Mouse (Mus musculus) spleen, embryonic (tissue): ENCODE data around the gene Dock10.

Experiments used
- CTCF ChIA-PET: fragments of 350-600 bp; sonication (Branson Sonifier 250); formaldehyde crosslinking; loops from one replicate; lab custom pipeline; 2022; lab: Charles Lee

Gene Dock10

DNA sequence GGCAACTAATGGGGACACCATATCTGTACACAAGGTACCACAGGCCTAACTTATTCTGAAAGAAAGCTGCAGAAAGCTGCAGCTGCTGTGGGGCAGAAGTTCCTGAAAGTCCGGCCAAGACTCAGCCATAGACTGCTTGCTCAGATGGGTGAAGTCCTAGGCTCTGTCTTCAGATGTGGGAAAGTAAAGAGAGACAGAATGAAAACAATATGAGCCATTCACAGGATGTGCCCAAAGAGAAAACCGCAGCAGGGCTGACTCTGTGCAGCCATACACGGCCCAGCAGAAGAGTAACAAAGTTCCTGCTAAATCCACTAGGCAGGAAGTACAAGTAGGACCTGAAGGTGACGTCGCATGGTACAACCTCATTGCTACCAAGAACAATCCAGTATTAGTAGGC, 27.7 kb downstream of the Dock10 start:
- CTCF ChIA-PET = interaction anchor here (1.1 kb wide), 1 partner anchor 26 kb away, joined by 3 read pairs; no protein-coding TSS in a partner anchor

DNA sequence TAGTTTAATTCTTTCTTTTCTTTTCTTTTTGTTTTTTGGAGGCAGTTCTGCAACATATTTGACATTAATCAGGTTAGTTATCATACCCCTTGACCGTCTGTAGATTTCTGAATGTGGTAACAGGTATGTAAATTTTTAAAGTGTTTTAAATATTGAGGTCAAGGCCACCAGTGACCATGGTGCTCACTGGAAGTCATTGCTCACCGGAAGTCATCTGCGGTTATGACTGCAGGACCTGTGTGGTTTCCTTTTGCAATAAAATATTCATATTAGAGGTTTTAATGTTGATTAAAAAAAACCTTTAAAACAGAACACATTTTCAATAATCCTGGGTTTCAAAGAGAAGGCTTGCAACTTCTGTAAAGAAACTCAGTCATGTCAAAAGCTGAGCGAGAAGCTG, 28.2 kb downstream of the Dock10 start:
- CTCF ChIA-PET = interaction anchor here (1.1 kb wide), 1 partner anchor 27 kb away, joined by 3 read pairs; no protein-coding TSS in a partner anchor

DNA sequence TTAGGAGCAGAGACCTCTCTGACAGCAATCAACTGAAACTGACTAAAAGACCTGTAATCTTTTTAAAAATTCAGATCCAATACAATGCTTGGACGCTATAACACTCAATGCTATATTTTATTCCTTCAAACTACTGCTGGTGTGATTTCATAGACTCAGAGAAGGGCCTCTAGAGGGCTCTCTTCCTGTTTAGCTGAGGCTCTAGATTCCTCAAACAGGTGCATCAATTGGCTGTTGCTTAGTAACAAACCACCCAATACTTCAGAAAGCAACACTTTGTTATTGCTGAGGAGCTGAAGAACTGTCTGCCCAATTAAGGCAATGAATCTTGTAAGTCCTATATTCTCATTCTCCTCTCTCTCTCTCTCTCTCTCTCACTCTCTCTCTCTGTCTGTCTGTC, 30.1 kb downstream of the Dock10 start:
- CTCF ChIA-PET = interaction anchor here (0.7 to 1.4 kb wide), 3 partner anchors 13 to 30 kb away, joined by 3 to 4 read pairs (median 3); partner anchors contain the start of gene Dock10

DNA sequence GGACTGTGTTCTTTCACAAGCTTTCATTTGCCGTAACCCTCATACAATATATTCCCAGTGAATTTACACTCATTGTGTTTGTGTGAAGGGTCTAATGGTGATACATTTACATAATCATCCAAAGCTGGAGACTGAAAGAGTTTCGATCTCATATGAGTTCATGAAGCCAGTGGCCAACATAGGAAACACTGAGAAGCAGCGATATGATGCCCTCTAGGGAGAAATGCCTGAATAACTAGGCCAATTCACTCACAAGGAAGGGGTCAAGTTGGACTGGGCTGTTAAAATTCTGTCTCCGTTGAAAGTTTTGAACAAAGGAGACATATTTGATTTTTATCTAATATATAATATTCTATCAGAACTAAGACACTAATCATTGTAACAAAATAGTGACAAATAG, 30.9 kb downstream of the Dock10 start:
- CTCF ChIA-PET = interaction anchor here (0.7 to 1.4 kb wide), 3 partner anchors 10 to 31 kb away, joined by 3 to 4 read pairs (median 3); partner anchors contain the start of gene Dock10

DNA sequence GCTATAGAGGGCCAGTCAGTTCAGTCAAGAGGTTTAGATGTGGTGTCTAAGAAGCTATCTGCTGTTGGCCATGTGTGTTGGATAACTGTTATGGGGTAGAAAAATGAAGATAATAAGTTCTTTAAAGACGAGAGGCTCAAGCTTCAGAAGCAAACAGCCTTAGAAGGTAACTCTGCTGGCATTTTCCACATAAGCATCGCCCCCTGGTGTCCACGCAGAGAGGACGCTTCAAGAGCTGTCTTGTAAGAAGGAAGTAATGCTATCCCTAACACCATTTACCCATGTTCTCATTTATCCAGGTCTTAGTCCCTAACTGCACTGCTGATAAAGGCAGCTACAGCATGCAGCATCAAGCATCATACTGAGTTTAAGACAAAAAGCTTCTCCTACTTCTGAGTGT, 35.7 kb downstream of the Dock10 start:
- CTCF ChIA-PET = interaction anchor here (1.0 to 1.2 kb wide), 2 partner anchors 10 to 125 kb away, joined by 3 read pairs; no protein-coding TSS in a partner anchor

DNA sequence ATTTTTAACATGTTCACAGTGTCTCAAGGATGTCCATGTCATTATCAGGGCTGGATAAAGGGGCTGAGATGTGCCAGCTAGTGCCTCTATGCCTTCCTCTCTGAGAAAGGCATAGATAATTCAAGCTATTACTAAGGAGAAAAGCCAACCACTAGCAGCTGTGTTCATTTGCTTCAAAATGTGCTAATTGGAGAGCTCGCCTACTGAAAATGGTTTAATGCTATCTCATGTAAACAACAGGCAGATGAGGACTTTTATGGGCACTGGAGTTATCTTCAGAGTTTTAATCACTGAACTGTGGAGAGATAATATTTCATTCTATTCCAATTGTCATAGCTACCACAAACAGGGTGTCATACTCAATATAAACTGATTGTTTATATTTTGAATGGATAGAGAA, 36.3 kb downstream of the Dock10 start:
- CTCF ChIA-PET = interaction anchor here (1.2 kb wide), 1 partner anchor 9 kb away, joined by 3 read pairs; no protein-coding TSS in a partner anchor

DNA sequence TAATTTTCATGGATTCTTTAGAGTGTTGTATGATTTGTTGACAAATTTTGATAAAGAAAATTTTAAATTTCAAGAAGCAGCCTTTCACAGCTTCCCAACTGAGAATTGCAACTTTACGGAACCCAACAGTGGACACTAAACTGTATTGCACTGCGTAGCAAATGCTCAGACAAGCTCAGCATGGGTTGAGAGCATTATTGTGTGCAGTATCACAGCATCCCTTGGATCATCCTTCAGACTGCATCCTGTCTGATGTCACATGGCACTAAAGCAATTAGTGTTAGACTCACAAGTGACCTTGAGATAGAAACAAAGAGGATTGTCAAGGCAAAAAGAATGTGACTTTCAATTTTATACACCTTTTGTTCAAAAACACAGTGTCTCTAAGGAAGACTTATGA, 37.1 kb downstream of the Dock10 start:
- CTCF ChIA-PET = interaction anchor here (0.6 kb wide), 1 partner anchor 144 kb away, joined by 6 read pairs; no protein-coding TSS in a partner anchor

DNA sequence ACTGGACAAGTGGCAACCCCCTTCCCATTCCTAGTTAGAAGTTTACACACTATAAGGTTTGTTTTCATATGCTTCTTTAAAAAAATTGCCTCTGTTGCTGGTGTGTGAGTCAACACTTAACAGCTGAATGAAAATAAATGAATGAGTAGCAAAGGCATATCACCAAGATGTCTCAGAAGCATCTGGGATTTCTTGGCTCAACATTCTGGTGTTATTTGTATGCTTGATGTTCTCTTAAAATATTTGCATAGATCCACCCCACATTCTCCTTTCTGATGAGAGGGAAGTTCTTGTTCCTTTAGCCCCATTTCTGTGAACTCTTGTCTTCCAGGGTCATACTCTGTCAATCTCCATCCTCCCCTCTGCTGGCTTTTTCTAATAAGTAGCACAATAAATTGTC, 38.2 kb downstream of the Dock10 start:
- CTCF ChIA-PET = no interaction called here

DNA sequence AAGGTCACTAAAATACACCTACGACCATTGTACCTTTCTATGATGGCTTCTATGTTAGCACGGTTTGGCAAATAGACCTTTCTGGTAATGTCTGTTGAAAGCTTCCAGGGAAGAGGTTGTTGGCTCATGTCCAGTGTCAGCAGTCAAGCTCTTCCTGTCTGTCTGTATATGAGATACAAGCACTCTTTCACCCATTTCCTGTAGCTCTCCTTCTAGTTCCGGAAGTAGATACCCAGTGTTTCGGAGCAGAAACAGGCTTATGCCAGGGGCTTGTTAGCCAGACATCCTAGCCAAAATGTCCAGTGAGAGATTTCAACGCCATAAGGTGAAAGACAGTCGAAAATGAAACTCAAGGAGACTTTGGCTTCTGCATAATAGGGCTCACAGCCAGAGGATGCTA, 38.9 kb downstream of the Dock10 start:
- CTCF ChIA-PET = interaction anchor here (0.5 kb wide), 1 partner anchor 69 kb away, joined by 4 read pairs; no protein-coding TSS in a partner anchor

DNA sequence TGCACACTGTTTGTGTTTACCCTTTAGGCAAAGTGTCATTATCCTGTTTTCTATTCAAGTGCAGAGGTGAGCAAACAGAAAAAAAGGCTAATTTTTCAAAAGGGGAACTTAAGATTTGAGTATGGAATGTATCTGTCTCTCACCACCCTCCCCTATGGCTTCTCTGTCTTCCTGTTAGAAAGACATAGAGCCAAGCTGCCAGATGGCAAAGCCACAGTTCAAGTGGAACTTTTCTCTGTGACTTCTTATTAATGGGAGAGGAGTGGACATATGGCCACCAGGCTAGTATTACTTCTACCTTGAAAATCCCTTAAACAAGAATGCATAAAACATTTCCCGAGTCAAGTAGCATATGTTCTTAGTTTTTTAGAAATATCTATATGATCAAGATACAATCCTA, 39.7 kb downstream of the Dock10 start:
- CTCF ChIA-PET = interaction anchor here (1.0 kb wide), 1 partner anchor 39 kb away, joined by 4 read pairs; no protein-coding TSS in a partner anchor

DNA sequence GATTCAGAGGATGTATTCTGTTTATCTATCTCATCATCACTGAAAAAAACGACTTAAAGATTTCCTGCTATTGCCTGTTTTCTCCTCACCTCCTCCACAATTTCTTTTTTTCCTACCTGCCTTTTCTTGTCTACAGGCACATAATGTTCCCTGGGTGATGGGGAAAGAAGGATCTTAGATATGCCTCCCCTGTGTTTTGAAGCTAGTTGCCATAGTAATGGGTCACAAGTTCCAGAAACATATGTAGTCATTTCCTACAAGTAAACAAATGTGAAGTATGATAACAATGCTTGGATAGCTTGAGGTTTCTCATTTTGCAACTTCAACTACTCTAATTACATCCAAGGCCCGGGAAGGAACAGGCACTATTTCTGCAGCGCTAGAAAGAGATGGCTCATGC, 42.4 kb downstream of the Dock10 start:
- CTCF ChIA-PET = no interaction called here

DNA sequence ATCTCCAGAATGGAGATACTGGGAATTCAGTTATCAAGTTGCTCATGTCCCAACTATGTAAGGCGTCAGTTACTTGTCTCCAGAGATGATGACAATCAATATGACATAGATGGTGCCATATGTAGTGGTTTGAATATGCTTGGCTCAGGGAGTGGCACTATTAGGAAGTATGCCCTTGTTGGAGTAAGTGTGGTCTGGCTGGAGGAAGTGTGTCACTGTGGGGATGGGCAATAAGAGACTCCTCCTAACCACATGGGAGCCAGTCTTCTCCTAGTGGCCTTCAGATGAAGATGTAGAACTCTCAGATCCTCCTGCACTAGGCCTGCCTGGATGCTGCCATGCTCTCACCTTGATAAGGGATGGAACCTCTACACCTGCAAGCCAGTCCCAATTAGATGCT, 44.4 kb downstream of the Dock10 start:
- CTCF ChIA-PET = no interaction called here

DNA sequence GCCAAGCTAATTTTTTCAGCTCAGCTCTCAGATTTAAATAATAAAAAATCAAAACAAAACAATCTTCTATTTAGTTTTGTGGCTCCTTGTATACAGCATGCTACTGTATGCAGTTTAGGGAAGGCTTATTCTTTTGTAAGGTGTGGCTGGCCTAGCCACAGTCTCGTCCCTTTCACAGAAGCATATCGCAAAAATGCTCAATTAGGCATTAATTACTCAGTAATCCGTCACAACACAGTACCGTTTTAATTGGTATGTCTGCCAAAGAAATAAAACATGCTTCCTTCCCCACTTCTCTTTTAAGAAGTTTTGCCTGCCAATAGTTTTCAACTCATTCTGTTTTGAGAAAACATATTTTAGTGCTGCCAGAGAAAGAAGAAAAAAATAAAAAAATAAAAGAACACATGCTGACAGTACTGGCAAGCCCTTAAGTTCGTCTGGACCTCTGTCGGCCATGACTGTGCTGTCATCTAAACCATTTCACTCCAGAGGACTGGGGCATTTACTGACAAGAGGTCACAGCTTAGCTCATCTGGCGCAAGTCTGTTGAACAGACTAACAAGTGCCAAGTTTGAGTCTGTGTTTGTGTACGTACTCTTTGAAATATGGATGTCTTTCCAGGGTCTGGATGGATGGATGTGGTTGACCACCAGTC, 47.6 kb downstream of the Dock10 start:
- CTCF ChIA-PET = interaction anchor here (0.5 kb wide), 2 partner anchors 48 to 92 kb away, joined by 3 to 13 read pairs; partner anchors contain the start of gene Dock10

DNA sequence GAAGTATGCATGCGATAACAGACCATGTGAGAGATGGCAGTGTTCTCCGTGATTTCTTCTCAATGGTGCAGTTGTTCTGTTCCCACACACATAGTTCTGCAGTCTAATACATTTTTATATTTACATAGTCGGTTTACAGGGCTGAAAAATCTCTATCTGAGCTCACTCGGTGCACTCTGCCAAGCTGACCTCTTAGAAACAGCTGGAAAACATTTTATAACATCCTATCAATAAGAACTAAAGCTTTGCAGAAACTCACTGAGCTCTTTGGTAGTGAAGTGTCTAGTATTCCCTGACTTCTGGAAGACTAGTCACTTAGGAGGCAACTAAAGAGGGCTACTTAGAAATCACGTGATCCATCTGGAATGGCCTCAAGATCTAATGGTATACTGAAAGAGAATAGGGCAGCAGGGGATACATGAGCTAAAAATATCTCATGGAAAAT, 48.2 kb downstream of the Dock10 start:
- CTCF ChIA-PET = no interaction called here

DNA sequence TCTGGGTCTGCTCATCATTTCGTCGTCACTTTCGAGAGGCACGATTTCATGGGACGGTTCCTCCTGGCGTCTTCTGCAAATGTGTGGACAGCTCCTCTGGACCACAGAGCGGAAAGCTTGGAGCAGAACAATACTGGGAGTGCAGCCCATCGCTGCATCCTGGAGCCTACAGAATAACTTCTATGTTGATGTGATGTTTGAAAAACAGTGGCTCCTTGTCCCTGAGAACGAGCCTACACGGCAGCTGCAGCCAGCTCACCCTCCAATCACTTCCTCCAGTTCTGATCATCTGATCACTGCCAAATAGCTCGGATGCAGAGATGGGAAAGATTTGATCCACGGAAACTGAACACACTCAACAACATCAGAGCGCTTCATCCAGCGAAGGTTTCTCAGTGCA, 49.0 kb downstream of the Dock10 start:
- CTCF ChIA-PET = interaction anchor here (1.1 kb wide), 1 partner anchor 8 kb away, joined by 4 read pairs; no protein-coding TSS in a partner anchor

DNA sequence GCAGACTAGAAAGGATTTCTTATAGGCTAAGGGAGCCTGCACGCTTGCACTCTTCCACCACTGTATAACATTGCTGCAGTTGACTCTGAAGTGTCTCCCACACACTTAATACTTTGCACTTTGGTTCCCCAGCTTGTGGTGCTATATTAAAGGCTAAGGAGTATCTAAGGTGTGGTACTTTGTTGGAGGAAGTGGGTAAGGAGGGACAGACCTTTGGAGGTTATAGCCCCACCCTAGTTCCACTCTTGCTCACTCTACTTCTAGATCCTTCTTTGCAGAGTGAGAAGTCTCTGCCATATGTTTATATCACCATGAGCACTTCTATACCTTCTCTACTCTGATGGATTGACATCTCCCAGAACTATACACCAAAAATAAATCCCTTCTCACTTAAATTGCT, 55.0 kb downstream of the Dock10 start:
- CTCF ChIA-PET = no interaction called here

DNA sequence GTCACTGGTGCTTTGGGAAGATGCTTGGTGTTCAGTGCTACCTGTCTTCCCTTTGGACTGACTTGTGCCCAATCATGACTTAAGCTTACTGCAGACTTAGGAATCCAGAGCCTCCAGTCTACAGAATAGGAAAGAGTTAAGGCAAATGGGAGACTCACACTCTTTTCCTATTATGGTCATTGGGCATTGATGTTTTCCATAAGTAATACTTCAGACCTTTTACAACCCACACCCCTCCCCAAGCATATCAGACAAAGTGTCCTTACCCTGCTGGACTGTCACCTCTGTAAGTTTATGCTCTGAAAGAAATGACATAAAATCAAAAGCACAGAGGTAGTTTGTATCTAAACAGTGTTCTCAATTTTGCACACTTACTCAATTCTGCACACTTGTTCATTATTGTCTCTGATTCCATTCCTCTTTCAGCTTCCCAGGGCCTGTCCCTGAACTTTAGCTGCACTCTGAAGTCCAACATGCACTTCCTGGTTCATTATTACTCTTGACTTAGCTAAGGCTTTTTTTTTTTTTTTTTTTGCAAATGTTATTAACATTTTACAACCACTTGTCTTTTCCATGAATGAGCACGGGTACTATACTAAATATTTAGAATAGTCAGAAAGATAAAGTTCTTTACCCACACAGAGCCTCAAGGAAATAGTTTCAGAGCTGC, 82.2 kb downstream of the Dock10 start:
- CTCF ChIA-PET = interaction anchor here (0.6 to 0.7 kb wide), 2 partner anchors 70 to 131 kb away, joined by 3 to 12 read pairs; no protein-coding TSS in a partner anchor

DNA sequence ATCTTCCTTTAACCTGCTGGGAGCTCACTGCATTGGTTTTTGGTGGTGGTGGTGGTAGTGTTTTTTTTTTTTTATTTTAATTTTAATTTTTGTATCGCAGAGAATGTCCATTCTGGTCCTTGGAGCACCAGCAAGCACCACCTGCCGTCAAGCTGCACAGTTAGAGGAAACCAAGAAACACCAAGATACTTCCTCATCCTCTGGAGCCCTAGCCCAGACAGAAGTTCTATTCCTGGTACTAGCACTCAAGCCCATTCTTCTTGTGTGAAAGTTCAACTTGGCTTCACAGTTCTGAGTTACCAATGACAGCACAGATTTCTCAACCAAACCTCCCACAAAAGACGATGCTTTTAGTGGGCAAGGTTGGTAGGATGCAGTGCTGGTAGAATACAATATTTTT, 86.6 kb downstream of the Dock10 start:
- CTCF ChIA-PET = interaction anchor here (0.6 kb wide), 1 partner anchor 86 kb away, joined by 3 read pairs; no protein-coding TSS in a partner anchor

DNA sequence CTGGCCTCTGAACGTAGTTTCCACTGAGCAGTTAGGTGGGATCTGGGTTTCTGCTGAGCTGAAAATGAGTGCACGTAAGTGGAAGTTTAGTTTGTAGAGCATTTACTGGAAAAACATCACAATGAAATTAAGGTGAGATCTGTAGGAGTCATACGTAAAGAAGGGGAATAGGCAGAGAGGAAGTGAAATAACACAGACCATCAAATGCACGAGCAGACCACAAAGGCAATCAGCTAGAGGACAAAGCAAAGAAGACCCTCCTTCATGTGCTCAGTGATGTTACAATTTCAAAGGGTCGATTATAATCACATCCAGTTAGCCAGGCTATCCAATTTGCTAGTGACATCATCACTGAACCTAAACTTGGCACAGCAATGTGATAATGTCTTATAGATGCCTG, 87.3 kb downstream of the Dock10 start:
- CTCF ChIA-PET = no interaction called here

DNA sequence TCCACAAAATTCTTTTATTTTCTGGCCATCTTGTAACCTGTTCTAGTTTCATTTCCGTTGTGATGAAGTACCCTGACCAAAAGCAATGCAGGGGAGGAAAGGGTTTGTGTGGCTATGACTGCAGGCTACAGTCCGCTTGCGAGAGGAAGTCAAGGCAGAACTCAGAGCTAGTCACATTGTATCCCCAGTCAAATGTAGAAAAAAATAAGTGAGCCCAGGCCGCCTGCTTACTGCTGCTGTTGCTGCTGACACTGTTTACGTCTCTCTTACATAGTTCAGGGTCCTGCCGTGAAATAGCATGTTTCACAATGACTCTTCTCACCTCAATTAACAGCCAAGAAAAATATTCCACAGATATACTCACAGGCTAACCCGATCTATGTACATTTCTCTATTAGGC, 87.9 kb downstream of the Dock10 start:
- CTCF ChIA-PET = no interaction called here

DNA sequence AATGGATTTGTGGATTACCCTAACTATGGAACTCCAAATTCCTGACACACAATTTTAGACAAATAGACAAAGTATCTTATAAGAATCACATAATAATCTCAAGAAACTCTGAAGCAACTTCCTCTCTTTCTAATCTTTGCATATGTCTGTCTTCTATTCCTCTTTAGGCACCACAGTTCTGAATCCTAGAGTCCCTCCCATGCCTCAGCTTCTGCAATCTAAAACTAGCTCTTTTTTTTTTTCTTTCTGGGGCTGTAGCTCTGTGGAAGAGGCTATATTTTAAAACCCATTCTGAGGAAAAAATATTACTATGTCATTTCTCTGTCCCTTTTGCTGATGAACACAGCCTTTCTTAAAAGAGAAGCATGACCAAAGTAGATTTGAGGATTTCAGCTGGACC, 92.6 kb downstream of the Dock10 start:
- CTCF ChIA-PET = interaction anchor here (0.5 kb wide), 1 partner anchor 262 kb away, joined by 3 read pairs; no protein-coding TSS in a partner anchor

DNA sequence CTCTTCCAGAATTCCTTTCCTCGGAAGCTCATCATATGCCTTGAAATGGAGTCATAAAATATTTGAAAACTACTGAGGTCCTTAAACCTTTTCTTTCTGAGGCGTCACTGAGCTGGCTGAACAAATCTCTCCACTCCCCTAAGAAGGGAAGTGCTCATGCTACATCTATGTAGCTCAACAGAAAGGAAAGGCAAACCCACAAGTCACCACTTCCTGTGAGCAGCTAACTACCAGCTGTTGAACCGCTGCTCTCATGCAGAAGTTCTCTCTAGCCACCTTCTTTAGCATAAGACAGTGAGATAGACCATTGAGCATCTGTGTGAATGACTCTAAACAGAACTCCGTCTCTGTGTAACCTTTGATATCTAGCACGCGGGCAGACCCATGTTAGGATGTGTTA, 93.2 kb downstream of the Dock10 start:
- CTCF ChIA-PET = no interaction called here
